Comparison of ENCODE assay signal across 19 mouse cellular contexts in the genomic region with DNA sequence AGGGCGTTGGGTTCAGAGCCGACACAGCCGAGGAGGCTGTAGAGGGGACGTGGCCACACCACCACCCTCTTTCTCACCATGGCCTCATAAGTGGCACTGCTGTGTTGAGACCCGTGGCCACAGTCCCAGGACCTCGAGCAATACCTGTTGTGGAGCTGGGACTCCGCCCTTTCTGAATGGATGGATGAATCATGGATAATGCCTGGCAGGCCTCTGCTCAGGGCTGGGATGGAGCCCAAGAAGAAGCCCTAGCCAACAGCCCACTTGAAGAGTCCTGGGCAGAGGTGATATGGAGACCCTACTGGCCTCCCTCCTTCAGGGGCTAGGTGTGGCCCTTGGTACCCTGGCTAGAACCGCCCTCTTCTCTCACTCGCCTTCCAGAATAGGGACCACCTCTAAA. TPM values are rescaled to one million over a fixed set of nuclear protein-coding genes. Genes with fewer than 3 reads are reported as not detected.
A peak's percentile ranks its signal among the peaks of the same experiment; 100 is the strongest.
DNase-seq lines count a peak whose midpoint lies in the region; ATAC-seq and TF ChIP-seq lines count a peak whose summit lies in the region.
"Had no signal": no experiment of that assay in that cellular context is flagged by ENCODE, and none has a peak within 500 bp of the region (broad histone marks: within the 10 kb centered on the region; RNA-seq: fewer than 3 reads in every experiment).

No protein-coding gene starts in this region.

- peak overlapping the region; percentile 78 for H3K27ac ChIP-seq in left cerebral cortex, adult 2 months
- H3K27ac ChIP-seq in gastrocnemius, adult 2 months = no peak overlapping the region
- H3K27ac ChIP-seq: embryonic facial prominence, embryonic 10.5 days; embryonic facial prominence, embryonic 13.5 days; forebrain, embryonic 12.5 days; forebrain, embryonic 15.5 days; hindbrain, embryonic 12.5 days; hindbrain, embryonic 15.5 days had no signal

- ATAC-seq in cerebellum, adult (ENCODE audit: insufficient number of reproducible peaks, low FRiP score, low TSS enrichment) = no peak
- ATAC-seq: forebrain, embryonic 15.5 days; intestine, postnatal 0 days; Patski had no signal

- intact Hi-C loops in left cerebral cortex, adult 2 months (cut with DNase I) = no loop called here
- intact Hi-C loops in left cerebral cortex, postnatal 36 days (cut with DNase I) = loop anchor here (10.0 kb wide), 1 partner anchor 252 kb away; a partner anchor contains a TSS
- intact Hi-C loops in gastrocnemius, adult 2 months (cut with DNase I) = no loop called here

- H3K4me3 ChIP-seq in left cerebral cortex, adult 2 months = no peak overlapping the region
- H3K4me3 ChIP-seq in gastrocnemius, adult 2 months = no peak overlapping the region
- H3K4me3 ChIP-seq: embryonic facial prominence, embryonic 10.5 days; embryonic facial prominence, embryonic 13.5 days; erythroblast, embryonic 14.5 days; forebrain, embryonic 12.5 days; forebrain, embryonic 15.5 days; hindbrain, embryonic 12.5 days; hindbrain, embryonic 15.5 days had no signal

- TF ChIP-seq CTCF in left cerebral cortex, adult 2 months (IDR thresholded peaks at IDR 0.05) = no peak
- TF ChIP-seq CTCF in gastrocnemius, adult 2 months (IDR thresholded peaks at IDR 0.05) = no peak

- peak; percentile 59 for DNase-seq in cerebellum, adult 9-10 months
- DNase-seq in left cerebral cortex, adult 2 months (ENCODE audit: extremely low spot score in 1 of 2, low spot score in 2 of 2) = no peak
- DNase-seq in left cerebral cortex, postnatal 36 days (ENCODE audit: low spot score in 2 of 2) = no peak
- DNase-seq in NIH3T3 (ENCODE audit: low read depth) = peak; percentile 39
- DNase-seq in gastrocnemius, adult 2 months = no peak
- DNase-seq: adrenal gland, postnatal 10 days; adrenal gland, postnatal 36 days; embryo, embryonic 11 days; gastrocnemius, postnatal 10 days had no signal

RNA-seq across cellular contexts. Expression of a gene that starts 14.6 kb away (rescaled TPM):
- total RNA-seq in left cerebral cortex, adult 2 months (2021) = 10 to 100 TPM; 53.2 to 54.1 TPM
- 10 to 100 TPM; 50.7 to 51.3 TPM for total RNA-seq in left cerebral cortex, postnatal 36 days (2021)
- total RNA-seq in gastrocnemius, adult 2 months (2021) = 1 to 10 TPM; 4.2 to 6.2 TPM

RNA-seq across cellular contexts. Expression of a gene that starts 20.7 kb away (rescaled TPM):
- total RNA-seq in left cerebral cortex, adult 2 months (2021) = 10 to 100 TPM; 43.9 to 46.5 TPM
- total RNA-seq in left cerebral cortex, postnatal 36 days (2021) = 10 to 100 TPM; 43.2 to 47.5 TPM
- 10 to 100 TPM; 88.4 to 92.5 TPM for total RNA-seq in gastrocnemius, adult 2 months (2021)

RNA-seq across cellular contexts. Expression of a gene that starts 41.6 kb away (rescaled TPM):
- 100 to 1,000 TPM; 800 to 813 TPM for total RNA-seq in left cerebral cortex, adult 2 months (2021)
- 100 to 1,000 TPM; 800 to 830 TPM for total RNA-seq in left cerebral cortex, postnatal 36 days (2021)
- total RNA-seq in gastrocnemius, adult 2 months (2021) = 1 to 10 TPM in 1 of 2 experiments, under 1 TPM in 1; 0.46 to 1.0 TPM

Comparison
In these comparisons a context has a peak if more than half of its experiments do, and no peak if none do; other contexts are left out.
1. DNase-seq: peak in cerebellum, adult 9-10 months (single experiment) and NIH3T3 (single experiment); none in left cerebral cortex, adult 2 months (0 of 2), left cerebral cortex, postnatal 36 days (0 of 2) and gastrocnemius, adult 2 months (single experiment).
2. RNA of a gene that starts 14.6 kb away (total RNA-seq): 53.2 to 54.1 TPM in left cerebral cortex, adult 2 months and 50.7 to 51.3 TPM in left cerebral cortex, postnatal 36 days; 4.2 to 6.2 TPM in gastrocnemius, adult 2 months; every median in the first group is over 4 times any median in the second.
3. RNA of a gene that starts 41.6 kb away (total RNA-seq): 800 to 830 TPM in left cerebral cortex, postnatal 36 days and 800 to 813 TPM in left cerebral cortex, adult 2 months; 0.46 to 1.0 TPM in gastrocnemius, adult 2 months; every median in the first group is over 100 times any median in the second.